Mouse (Mus musculus) adrenal gland, postnatal 4 days (tissue): ENCODE measurements around the gene Slc38a11. TPM values are rescaled to one million over a fixed set of nuclear protein-coding genes. Genes with fewer than 3 reads are reported as not detected.

Experiments
- DNase-seq, 2 experiments: peaks; one replicate each; pipeline ENCODE4 v3.0.0; 2021 to 2022; ENCODE audit warnings: low spot score in 2 of 2, mixed read lengths in 2 of 2
- long read RNA-seq, 2 experiments: library from polyadenylated mRNA; stranded (forward); transcript quantifications; one replicate each; pipeline ENCODE4 v2.0.0; 2021
- total RNA-seq, 2 experiments: library from RNA; stranded (reverse); gene quantifications; 2 replicates each; pipeline ENCODE4 v1.2.3; 2021

Gene Slc38a11
- 10 to 100 TPM; 53.7 to 58.3 TPM for total RNA-seq
- long read RNA-seq, experiment 1, transcript Slc38a11-201 (12 exons, 1,606 nt), result major isoform, 8 of 13 reads
- long read RNA-seq, experiment 1, partial matches to known transcripts, result 1 of 13 reads
- long read RNA-seq, experiment 1, other reads (novel, unspliced or antisense), result 4 of 13 reads
- long read RNA-seq, experiment 2, transcript Slc38a11-201 (12 exons, 1,606 nt), result major isoform, 16 of 30 reads
- long read RNA-seq, experiment 2, partial matches to known transcripts, result 1 of 30 reads
- long read RNA-seq, experiment 2, other reads (novel, unspliced or antisense), result 13 of 30 reads

DNA sequence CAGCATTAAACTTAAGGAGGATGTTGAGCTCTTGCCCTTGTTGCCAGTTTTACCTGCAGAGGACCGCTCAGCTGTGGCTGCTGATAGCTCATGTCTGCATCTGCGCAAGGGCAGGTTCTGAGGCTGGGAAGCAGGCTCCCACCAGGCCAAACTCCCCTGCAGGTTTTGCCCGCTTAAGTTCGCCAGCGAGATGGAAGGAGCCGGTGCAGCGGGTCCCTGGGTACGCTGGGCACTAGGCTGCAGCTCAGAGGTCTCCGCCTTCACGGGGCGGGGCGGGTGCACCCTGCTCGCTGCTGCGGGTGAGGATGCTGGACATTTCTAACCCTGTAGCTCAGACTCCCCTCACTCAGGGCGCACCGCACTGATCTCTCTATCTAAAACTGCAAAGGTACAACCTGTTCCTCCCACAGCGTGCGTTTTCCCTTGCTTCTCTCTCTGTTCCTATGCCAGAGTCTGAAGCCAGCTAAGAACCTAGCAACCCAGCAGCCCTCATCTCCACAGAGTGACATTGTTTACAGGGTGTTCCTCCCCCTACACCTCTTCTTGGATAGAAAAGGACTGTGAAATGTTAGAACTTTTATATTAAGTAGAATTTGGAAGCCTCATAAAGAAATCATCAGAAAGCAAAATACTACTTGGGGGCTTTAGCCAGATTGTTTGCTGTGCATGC, at the start of gene Slc38a11:
Gene Slc38a11, minus strand, starts transcription at position 207 of the 670 bp plus-strand sequence.
- peak; percentile 3 to 6 for DNase-seq

DNA sequence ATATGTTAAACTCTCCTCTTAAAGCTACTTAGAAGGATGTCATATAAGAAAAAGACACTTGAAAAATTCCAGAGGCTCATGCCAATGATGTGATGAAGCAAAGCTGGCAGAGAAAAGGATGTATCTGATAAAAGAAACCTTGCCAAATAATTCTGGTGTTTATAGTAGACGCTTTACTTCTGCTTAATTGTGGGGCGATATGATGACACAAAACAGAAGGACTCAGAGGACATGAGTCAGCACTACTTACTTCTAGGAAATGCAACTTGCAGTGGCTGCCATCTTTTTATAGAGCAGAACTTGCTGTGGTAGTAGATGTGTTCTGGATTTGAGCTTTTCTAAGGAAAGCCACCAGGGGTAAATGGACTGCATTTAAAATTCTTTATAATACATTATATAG, 43.3 kb upstream of the Slc38a11 start:
- no peak for DNase-seq

DNA sequence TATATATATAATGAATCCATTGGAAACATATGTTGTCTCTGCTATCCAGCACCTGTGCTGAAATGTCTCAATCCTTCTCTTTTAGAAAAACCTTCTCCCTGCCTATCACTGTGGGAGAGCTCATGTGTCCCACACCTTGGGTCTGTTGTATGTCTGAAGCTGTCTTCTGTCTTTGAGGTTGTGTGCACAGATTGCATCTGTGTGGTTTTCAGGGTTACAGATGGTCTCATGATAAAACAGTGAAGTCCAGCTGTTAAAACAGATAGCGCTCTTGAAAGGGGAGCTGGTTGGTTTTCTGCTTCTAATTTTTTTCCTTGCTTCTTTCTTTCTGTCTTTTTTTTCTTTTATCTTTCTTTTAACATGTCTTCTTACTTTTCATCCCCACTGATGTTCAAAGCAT, 41.6 kb upstream of the Slc38a11 start:
- no peak for DNase-seq

DNA sequence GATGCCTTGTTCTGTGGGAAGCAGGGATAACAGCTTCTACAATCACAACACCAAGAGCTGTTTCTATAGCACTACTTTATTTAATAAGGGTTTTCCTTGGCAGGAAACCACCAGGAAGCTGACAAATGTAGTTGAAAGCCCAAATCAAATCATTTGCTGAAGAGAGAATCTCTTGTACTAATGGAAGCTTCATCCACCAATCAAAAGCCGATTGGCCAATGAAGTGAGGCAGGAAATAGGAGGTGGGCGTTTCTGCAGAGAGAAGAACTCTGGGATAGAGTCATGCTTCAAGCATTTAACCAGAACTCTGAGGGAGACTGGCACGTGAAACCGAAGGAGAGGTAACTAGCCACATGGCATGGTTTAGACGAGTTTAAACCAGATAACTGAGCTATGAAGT, 38.2 kb upstream of the Slc38a11 start:
- DNase-seq, result no peak

- DNase-seq, result no peak
Observed at GRCm38 (mm10) chr2:65399938-65400337, 36.1 kb upstream of the Slc38a11 start.

- no peak for DNase-seq
Observed at GRCm38 (mm10) chr2:65396128-65396527, 32.3 kb upstream of the Slc38a11 start.

DNA sequence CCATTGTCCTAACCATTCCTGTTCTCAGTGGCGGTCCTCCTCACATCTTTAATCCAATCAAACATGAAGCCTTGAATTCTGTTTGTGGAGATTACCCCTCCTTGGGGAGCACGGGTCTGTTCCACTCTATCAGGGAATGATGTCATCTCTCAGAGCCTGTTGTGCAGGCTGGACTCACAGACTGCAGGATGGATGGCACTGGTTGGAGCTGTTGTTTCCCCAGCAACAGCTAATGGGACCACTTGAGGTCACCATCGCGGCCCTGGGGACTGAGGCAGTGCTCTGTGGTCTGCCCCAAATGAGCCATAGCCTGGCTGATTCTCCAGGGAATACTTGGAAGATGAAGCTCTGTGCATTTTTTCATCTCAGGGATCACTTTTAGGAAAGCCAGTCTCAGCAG, 29.2 kb upstream of the Slc38a11 start:
- no peak for DNase-seq

DNA sequence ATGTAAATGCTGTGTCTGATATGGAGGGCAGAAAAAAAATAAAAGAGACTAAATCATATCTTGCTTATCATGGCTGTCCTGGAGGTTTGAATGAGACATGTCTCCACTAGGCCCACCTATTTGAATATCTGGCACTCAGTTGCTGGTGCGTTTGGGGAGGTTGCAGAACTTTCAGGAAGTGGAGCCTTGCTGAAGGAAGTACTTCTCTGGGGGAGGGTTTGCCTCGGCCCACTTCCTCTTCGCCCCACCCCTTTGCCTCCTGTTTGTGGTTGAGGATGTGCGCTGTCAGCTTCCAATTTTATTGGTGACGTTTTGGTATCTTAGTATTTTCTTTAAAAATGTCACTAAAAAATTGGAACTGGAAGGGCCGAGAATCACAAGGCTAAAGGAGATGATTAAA, 27.5 kb upstream of the Slc38a11 start:
- DNase-seq, result no peak

GRCm38 (mm10) chr2:65384815-65385214, 21.0 kb upstream of the Slc38a11 start:
- DNase-seq, result no peak

GRCm38 (mm10) chr2:65382485-65382884, 18.7 kb upstream of the Slc38a11 start:
- no peak for DNase-seq

DNA sequence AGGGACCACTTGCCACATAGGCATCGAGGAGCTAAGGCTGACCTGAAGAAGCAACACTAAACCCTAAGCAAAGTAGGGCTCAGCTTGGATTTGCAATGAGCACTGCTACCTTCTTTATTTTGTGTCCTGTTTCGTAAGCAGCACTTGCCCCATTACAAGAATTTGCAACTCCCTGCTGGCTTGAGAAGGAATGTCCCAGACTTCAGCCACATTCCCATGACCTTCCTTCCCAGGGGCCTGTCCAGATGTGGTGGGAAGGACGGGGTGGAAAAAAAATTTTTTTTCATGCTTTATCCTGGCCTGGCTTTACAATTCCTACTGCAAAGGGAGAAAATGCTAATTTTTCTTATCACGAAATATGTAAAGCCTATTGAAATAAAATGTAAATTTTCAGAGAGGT, 14.6 kb upstream of the Slc38a11 start:
- DNase-seq, result no peak

DNA sequence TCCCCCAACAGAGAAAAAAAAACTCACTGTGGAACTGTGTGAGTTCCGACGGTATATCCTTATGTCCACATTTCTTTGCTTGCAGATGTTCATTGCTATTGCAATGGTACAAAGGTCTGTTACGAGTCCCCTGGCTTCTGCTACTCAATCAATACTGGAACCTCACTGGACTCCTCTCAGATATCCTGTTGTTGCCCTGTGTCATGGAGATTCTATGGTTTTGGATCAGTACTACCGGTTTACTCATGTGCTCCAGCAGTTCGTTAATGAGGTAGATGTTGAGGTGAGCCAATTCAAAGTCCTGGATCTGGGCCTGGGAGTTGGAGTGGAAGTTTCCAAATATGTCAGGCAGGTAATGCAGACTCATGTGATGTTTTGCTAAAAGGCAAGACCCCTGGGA, 10.6 kb upstream of the Slc38a11 start:
- DNase-seq, result no peak

GRCm38 (mm10) chr2:65373076-65373475, 9.2 kb upstream of the Slc38a11 start:
- no peak for DNase-seq

GRCm38 (mm10) chr2:65360736-65361475, 2.9 kb downstream of the Slc38a11 start:
- DNase-seq, result no peak

DNA sequence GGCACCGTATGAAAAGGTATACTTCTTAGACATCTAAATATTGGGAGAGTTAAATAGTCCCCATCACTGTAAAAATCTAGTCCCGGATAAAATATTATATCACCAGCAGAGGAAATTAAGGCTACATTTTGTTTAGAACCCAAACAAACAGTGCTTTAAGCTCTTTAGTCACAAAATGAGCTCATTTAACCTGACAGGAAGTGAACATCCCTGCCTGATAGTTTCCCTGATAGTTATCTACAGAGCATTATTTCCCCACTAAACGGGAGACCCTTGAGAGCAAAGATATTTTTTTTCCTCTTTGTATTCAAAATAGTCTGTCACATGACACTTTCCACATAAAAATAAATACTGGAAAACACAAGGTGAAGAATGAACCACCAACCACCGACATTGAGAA, 16.5 kb downstream of the Slc38a11 start:
- no peak for DNase-seq

GRCm38 (mm10) chr2:65346915-65347314, 16.9 kb downstream of the Slc38a11 start:
- no peak for DNase-seq

DNA sequence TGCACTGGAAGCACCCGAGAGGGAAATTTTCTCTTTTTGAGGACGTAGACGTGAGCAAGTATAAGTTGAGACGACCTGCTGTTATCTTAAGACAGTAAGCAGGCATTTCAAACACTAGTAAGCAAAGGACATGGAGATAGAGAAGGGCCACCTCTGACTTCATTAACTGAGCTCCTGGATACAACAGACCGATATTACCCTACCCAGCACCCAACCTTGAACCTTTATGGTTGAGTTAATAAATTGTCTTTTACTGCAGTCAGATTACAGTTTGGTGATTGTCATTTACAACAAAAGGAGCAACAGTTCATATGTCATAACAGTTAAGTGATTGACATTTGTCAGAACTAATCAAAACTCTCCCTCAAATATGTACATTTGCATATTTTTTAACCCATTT, 17.8 kb downstream of the Slc38a11 start:
- no peak for DNase-seq

DNA sequence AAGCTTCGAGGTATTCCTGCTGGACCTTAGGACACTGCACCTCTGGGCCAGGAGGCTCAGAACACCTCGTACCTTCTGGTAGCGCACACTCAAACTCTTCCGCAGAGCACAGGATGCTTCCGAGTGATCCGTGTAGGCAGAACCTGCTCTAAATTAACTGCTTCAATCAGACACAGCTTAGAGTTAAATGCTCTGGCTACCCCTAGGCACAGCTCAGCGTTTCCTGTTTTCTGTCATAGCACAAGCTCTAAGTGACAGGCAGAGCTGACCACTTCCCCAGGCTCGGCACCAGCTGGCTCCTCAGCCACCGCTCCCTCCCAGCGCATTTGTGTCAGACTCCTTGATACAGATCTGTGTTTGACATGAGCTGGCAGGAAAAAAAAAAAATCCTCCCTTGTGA, 21.8 kb downstream of the Slc38a11 start:
- DNase-seq, result no peak

GRCm38 (mm10) chr2:65340839-65341238, 23.0 kb downstream of the Slc38a11 start:
- DNase-seq, result no peak

GRCm38 (mm10) chr2:65337378-65338140, 26.3 kb downstream of the Slc38a11 start:
- DNase-seq, result peak in 1 of 2 experiments; percentile 21

GRCm38 (mm10) chr2:65336608-65337007, 27.2 kb downstream of the Slc38a11 start:
- no peak for DNase-seq
